Mouse (Mus musculus) lung, adult 18-20 months (tissue): Measurements from ENCODE around the gene Mcoln1.
A peak's percentile ranks its signal among the peaks of the same experiment; 100 is the strongest.

Experiments
- DNase-seq, 2 experiments: peaks; one replicate each; pipeline ENCODE4 v3.0.0; 2022; ENCODE audit warnings: mixed read lengths in 2 of 2

Gene Mcoln1

DNA sequence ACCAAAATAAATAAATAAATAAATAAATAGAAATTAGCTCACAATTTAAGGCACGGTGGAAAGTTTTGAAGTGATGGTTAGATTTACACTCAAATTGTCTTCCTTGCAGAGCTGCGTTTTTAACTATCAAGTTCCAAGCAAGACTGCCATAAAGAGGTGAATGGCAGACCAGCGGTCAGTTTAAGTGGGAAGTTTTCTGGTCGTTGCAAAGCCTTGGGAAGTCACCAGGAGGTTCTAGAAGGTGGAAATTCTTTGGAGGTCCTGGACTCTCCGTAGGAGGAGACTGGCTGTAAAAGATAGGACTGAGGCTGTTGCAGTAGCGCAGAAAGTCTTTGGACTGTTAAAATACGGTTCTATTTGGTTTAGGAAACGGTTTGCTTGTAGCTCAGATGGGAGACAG is 506 bp upstream of the Mcoln1 start:
- DNase-seq = no peak

DNA sequence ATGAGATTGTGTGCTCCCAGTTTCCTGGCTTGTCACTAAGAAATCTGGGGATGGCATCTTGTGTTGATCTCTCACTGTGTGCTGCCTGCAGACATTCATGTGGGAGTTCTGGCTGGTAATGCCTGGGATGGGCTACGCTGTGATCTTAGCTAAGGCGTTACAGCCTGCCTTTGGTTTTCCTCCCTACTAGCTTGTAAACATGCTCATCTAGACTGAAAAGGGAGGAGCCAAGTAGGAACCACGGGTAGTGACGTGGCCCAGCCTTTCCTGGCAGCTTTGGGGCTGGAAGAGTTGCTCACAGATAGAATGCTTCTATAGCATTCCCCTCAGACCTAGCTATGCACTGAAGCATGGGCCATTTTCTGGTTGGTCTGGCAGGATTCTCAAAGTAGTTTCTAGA is 2.0 kb downstream of the Mcoln1 start:
- DNase-seq = no peak

DNA sequence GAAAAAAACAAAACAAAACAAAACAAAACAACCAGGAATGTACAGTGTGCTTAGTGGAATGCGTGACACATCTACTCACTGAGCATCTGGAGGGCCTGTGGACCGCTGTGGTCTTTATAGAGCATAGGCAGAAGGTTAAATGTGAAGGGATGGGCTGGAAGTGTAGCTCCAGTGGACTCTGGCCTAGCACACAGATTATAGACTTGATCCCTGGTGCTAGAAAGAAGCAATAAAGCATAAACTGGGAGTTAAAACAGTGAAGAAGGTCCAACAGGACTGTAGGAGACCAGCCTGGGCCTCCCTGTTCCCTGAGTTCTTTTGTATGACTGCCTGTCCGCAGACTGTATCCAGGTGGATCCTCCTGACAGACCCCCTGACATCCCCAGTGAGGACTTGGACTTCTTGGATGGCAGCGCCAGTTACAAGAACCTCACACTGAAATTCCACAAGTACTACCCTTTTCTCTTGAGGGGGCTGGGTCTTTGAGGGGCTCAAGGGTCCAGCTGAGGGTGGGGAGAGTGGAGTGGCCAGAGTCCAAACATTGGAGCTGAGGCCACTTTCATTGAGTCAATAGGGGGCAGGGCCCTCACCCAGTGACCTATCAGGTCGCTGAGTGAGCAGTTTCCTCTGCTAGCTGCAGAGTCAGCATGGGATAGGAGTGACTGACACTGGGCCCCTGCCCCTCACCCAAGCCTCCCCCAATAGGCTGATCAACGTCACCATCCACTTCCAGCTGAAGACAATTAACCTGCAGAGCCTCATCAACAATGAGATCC is 7.9 kb downstream of the Mcoln1 start:
- no peak for DNase-seq

DNA sequence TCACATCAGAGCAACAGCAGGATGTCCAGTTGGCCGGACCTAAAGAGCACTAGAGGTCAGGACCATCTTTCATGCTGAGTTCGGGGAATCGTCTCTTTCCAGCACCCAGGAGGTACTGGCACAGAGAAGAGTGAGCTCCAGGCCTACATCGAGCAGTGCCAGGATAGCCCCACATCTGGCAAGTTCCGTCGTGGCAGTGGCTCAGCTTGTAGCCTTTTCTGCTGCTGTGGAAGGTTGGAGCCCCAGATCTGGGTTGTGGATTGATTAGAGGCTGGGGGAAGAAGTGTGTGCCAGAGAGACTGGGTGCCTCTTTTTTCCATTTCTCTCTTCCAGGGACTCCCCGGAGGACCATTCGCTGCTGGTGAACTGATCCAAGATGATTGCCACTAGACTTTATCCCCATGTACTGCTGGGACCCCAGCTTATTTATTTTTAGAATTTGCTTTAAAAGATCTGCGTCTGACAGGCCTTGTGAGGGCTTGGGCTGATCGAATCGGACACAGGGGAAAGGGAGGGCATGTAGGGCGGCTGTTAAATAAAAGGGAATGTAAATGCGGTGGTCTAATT is 14.5 kb downstream of the Mcoln1 start:
- DNase-seq = no peak

DNA sequence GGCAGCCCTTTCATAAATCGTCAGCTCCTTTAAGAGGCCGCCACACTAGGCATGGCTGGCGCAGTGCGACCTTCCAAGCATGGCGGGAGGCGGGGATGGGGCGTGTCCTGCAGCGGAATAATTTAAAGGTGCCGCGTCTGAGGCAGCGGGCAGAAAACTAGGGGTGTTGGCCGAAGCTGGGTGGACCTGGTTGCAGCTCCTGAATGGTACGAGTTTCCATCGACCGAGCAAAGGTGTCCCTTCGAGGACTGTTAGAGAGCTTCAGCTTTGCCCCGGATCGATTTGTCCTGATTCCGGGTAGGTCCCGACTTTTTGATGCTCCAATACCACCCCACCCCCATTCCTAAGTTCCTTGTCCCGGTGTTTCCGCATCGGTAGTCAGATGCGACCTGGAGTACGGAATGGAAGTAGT is 15.0 kb downstream of the Mcoln1 start, which contains the start of gene Pnpla6:
Gene Pnpla6 (plus strand): TSS at position 125 of the 412 bp plus-strand sequence.
- peak; percentile 92 to 93 for DNase-seq

DNA sequence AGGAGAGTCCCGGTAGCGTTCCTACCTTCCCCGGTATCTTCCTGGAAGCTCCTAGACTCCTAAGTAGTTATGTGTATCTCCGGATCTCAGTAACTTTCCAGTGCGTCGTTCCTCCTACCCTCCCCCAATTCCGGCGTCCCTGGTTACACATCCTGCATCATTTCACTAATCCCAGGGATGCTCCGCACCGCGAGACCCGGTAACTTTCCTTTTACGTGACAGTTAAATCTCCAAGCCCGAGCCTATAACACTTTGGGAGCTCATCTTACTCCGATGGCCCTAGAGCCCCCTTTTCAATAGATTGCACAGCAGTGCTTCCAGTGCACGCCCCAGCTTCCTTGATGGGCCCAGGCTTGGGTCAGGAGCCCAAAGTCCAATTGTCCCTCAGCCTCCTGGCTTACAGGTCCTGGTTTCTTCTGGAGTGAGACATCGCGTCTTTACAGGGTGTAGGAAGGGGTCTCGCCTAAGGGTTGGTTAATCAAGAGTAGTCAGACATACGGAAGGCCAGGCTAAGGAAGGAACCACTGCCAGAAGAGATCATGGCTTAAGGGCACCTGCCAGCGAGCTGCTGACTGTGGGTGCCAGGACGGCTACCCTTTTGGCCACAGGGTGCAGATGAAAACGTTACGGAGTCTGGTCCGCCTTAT is 15.6 kb downstream of the Mcoln1 start:
- DNase-seq = peak; percentile 50 to 55

DNA sequence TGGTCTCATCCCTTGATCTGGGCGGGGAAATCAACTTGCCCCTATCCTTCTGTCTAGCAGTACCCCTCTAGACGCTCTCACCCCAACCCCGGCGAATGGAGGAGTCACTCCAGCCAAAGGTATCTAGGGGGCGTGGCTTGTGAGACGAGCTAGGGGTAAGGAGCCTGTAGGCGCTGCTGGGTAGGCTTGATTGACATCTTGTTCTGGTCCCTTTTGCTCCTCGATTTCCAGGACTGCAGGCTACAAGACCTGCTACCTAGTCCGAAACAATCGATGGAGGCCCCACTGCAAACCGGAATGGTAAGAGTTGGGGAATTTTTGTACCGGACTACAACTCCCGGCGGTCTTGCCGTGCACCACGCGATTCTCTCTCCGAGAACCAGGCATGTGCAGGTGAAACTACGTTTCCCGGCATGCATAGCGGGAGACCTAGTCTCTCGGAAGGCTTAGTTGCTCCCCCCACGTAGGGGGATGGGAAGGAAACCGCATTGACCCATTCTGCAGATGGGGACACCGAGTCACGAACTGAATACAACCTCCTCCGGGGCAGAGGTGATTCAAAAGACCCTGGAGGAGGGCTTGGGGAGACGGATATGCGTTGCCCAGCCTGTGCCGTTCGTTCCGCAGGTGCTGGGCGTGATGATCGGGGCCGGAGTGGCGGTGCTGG is 16.3 kb downstream of the Mcoln1 start:
- DNase-seq = peak; percentile 95 to 96

DNA sequence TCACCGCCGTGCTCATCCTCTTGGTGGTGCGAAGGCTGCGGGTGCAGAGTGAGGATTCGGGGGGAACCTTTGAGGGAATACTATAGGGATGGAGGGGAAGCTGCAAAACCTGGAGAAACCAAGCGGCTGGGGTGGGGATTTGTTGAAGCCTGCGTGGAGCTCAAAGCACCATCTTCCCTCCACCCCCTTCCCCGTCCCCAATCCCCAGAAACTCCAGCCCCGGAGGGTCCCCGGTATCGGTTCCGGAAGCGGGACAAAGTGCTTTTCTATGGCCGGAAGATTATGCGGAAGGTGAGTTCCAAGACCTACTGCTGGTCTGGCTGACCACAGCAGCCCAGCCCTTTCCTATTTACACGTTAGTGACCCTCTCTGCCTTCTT is 16.8 kb downstream of the Mcoln1 start:
- peak; percentile 18 to 41 for DNase-seq

DNA sequence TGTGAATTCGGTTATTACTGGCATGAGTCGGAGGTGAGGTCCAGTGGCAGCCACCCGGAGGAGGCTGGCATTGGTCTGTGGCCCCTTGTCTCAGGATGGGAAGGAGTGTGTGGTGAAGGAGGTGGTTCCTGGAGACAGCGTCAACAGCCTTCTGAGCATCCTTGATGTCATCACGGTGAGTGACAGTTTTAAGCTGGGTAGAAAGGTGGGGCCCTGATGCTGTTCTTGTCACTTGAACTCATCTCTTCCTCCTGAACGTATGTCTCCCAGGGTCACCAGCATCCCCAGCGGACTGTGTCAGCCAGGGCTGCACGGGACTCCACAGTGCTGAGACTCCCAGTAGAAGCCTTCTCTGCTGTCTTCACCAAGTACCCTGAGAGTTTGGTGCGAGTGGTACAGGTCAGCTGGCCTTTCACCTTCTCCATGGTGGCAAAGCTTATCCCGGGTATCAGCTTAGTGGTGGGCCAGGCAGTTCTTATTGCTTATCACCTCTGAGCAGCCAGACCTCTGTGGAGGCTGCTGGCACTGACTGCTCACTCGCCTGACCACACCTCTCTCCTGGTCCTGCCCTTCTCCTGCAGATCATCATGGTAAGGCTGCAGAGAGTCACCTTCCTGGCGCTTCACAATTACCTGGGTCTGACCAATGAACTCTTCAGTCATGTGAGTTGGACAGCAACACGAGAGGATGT is 21.9 kb downstream of the Mcoln1 start:
- DNase-seq = no peak

DNA sequence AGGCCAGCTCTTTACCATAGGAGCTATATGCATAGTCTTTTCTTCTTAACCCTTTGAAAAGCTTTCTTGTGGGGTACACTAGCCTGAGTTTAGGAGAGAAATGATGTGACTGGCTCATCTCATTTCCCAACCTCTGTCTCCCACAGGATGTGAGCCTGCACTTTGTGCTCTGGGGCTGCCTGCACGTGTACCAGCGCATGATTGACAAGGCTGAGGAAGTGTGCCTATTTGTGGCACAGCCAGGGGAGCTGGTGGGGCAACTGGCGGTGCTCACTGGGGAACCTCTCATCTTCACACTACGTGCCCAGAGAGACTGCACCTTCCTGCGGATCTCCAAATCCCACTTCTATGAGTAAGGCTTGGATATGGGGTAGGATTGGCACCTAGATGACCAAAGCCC is 30.6 kb downstream of the Mcoln1 start:
- no peak for DNase-seq

DNA sequence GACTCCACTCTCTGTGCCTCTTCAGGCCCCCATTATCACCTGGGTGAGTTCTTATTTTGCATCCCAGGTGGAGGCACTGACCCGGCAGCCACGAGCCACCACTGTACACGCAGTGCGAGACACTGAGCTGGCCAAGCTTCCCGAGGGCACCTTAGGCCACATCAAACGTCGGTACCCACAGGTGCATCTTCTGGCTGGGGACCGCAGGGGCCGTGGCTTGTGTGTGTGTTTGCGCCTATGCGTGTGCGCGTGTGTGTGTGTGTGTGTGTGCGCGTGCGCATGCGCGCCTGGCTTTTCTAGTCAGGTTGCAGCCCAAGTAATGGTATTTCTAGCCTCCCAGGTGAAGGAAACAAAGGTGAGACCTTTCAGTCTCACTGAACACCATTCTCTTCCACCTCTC is 31.7 kb downstream of the Mcoln1 start:
- no peak for DNase-seq

DNA sequence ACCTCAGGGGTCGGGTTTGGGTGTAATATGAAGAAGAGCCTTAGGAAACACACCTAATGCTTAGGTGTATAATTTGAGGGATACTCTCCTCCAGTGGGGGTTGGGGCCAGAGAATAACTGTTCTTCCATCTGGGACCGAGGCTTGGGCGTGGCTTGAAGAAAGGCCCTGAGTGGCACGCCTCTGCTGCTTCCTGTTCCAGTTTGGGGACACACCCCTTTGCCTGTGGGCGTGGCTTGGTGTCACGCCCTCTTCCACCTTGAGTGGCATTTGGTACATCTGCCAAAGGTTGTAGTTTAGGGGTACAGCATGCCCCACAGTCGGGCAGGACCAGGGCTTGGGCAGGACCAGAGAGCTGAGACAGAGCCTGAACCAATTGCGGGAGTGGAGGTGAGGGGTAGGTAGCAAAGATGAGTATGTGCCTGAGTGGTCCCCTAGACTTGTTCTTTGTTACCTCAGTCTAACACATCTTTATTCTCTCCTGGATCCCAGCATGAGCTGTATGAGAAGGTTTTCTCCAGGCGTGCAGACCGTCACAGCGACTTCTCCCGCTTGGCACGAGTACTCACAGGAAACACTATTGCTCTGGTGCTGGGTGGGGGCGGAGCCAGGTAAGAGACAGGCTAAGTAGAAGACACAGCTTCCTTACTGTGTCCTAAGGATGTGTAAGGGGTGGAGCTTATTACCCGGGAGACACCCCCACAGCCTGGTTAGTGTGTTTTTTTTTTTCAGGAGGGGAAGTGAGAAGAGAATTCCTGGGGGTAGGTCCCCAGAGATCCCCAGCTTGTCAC is 36.0 kb downstream of the Mcoln1 start:
- DNase-seq = peak in 1 of 2 experiments; percentile 13

DNA sequence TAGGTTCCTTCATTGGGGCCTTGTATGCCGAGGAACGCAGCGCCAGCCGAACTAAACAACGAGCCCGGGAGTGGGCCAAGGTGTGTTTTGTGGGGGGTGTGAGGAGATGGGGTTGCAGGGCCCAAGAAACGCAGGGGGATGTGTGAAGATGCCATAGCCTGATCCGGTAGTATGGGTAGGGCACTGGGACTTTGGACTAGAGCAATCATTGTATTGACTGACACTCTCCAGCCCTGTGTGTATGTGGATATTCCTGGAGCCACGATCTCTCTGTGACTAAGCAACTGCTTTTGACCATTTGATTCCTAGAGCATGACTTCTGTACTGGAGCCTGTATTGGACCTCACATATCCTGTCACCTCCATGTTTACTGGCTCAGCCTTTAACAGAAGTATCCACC is 36.7 kb downstream of the Mcoln1 start:
- no peak for DNase-seq

DNA sequence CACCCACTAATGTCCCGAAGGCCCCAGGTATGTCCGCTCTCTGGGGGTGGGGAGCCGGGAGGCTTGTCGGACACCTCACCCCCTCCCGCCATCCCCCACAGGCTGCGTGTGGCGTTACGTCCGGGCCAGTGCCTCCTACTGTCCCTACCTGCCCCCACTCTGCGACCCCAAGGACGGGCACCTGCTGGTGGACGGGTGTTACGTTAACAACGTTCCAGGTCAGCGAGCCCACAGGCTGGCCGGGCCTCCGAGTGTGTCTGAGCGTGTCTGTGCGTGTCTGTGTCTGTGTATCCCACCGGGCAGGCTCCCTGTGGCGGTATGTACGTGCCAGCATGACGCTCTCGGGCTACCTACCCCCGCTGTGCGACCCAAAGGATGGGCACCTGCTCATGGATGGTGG is 37.4 kb downstream of the Mcoln1 start:
- DNase-seq = no peak

DNA sequence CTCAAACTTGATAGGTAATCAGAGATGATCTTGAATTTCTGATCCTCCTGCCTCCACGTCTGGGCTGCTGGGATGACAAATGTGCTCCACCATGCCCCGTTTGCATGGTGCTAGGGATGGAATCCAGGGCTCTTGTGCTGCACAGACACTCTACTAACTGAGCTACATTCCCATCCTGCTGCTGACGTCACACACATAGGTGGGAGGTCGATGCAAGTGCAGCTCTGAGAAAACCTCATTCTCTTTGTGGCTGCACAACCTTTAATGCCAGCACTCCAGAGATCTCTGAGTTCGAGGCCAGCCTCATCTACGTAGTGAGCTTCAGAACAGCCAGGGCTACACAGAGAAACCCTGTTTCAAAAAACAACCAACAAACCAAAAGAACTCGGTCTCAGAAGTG is 38.9 kb downstream of the Mcoln1 start:
- DNase-seq = no peak

DNA sequence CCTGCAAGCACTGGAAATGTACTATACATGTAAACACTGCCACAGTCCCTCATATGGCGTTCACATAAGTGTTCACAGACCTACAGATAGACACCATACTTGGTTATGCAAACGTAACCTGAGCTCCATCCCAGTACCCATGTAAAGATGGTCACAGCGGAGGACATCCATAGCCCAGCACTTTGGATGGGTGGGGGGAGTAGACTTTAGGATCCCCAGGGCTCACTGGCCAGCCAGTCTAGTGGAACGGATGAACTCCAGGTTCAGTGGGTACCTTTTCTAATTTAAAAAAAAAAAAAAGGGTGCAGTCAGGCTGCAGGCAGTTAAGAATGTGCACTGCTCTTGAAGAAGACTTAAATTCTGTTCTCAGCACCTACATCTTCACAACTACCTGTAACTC is 39.8 kb downstream of the Mcoln1 start:
- no peak for DNase-seq

DNA sequence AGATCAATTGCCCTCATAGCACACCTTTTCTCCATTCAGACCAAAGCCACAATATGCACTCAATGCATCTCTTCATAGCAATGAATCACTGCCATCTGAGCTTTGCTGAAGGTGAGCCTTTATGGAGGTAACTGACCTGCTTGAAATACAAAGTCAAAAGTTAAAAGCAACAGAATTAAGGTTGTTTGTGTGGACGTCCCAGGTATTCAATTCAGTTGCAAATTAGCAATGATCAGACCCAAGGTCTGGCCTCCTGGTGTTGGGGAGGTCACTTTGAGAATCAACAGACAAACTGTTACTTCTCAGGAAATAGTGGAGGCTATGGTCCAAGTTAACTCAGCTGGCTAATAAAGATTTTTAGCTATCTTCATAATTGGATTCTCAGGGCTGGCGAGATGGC is 46.3 kb downstream of the Mcoln1 start:
- DNase-seq = no peak

DNA sequence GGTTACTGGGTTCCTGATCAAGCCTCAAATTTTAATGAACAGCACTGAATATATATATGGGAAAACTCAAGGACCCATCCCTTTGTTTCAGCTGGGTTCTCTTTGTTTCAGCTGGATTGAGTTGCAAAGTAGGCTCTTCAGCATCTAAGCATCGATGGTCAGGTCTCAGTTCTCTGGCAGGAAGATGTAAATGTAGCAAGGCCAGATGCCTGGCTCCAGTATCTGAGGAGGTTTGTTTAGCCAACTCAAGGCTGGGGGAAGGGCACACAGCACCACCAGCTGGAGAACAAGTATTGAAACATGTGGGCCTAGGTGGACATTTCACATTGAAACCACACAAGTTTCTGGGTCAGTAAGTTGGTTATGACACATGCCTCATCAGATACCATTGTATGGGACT is 52.0 kb downstream of the Mcoln1 start:
- no peak for DNase-seq

DNA sequence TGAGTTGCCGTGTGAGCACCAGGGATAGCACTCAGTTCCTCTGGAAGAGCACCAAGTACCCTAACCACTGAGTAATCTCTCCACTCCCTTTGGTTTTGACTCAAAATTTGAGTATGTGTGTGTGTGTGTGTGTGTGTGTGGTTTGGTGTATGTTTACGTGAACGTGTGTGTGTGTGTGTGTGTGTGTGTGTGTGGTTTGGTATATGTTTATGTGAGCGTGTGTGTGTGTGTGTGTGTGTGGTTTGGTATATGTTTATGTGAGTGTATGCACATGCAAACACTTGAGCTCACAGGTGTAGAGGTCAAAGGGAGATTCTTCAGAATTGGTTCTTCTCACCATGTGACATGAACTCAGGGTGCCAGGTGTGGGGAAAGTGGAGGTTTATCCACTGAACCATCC is 55.9 kb downstream of the Mcoln1 start:
- DNase-seq = no peak
